Mouse (Mus musculus): ENCODE results near the gene Frrs1l. TPM values are rescaled to one million over a fixed set of nuclear protein-coding genes. Genes with fewer than 3 reads are reported as not detected.
A peak's percentile ranks its signal among the peaks of the same experiment; 100 is the strongest.

Frrs1l gene
- polyA plus RNA-seq, 1 experiment from 2014 or later = 0.33 TPM

GRCm38 (mm10) chr4:56957518-56957917, 32.7 kb downstream of the Frrs1l start:
- no peaks in the 10 kb centered on the region for H3K36me3 ChIP-seq (ENCODE audit: control insufficient read depth, insufficient read depth, low read length)
- H3K9me3 ChIP-seq (ENCODE audit: control insufficient read depth, low read length) = no peaks in the 10 kb centered on the region
- no peaks in the 10 kb centered on the region for H3K4me1 ChIP-seq (replicated peaks; ENCODE audit: control insufficient read depth, insufficient read depth, low read length)
- H3K27ac ChIP-seq (ENCODE audit: low read depth, low read length) = no peak overlapping the region
- WGBS = 41% methylated on average over 9 of the region's 9 CpGs
- H3K27me3 ChIP-seq (replicated peaks; ENCODE audit: control insufficient read depth, insufficient read depth, low read length) = no peaks in the 10 kb centered on the region
- H3K4me2 ChIP-seq = no peak overlapping the region
- DNase-seq (ENCODE audit: low spot score) (no peak), ATAC-seq (replicated peaks; ENCODE audit: low FRiP score) (no peak)
- H3K4me3 ChIP-seq (ENCODE audit: low read depth, low read length) = no peak overlapping the region
- H3K9ac ChIP-seq (ENCODE audit: low read depth, low read length) = no peak overlapping the region

GRCm38 (mm10) chr4:56953235-56953634, 37.0 kb downstream of the Frrs1l start:
- Histone ChIP-seq H3K9ac (ENCODE audit: low read depth, low read length) (no peak overlapping the region), H3K27ac (ENCODE audit: low read depth, low read length) (no peak overlapping the region), H3K4me1 (replicated peaks; ENCODE audit: control insufficient read depth, insufficient read depth, low read length) (no peaks in the 10 kb centered on the region), H3K36me3 (ENCODE audit: control insufficient read depth, insufficient read depth, low read length) (no peaks in the 10 kb centered on the region), H3K4me3 (ENCODE audit: low read depth, low read length) (no peak overlapping the region), H3K4me2 (no peak overlapping the region), H3K9me3 (ENCODE audit: control insufficient read depth, low read length) (no peaks in the 10 kb centered on the region), H3K27me3 (replicated peaks; ENCODE audit: control insufficient read depth, insufficient read depth, low read length) (no peaks in the 10 kb centered on the region)
- no peak for ATAC-seq (replicated peaks; ENCODE audit: low FRiP score)
- no peak for DNase-seq (ENCODE audit: low spot score)
- WGBS = 52% methylated on average over 6 of the region's 6 CpGs

- H3K9ac ChIP-seq (ENCODE audit: low read depth, low read length) = no peak overlapping the region
- no peak for ATAC-seq (replicated peaks; ENCODE audit: low FRiP score)
- H3K36me3 ChIP-seq (ENCODE audit: control insufficient read depth, insufficient read depth, low read length) = no peaks in the 10 kb centered on the region
- no peak for DNase-seq (ENCODE audit: low spot score)
- WGBS = 81% methylated on average over 3 of the region's 3 CpGs
- no peak overlapping the region for H3K4me3 ChIP-seq (ENCODE audit: low read depth, low read length)
- H3K4me1 ChIP-seq (replicated peaks; ENCODE audit: control insufficient read depth, insufficient read depth, low read length) = no peaks in the 10 kb centered on the region
- H3K27ac ChIP-seq (ENCODE audit: low read depth, low read length) = no peak overlapping the region
- no peaks in the 10 kb centered on the region for H3K27me3 ChIP-seq (replicated peaks; ENCODE audit: control insufficient read depth, insufficient read depth, low read length)
- H3K4me2 ChIP-seq = no peak overlapping the region
- no peaks in the 10 kb centered on the region for H3K9me3 ChIP-seq (ENCODE audit: control insufficient read depth, low read length)
Measured at GRCm38 (mm10) chr4:56951701-56952100, 38.5 kb downstream of the Frrs1l start.

- Histone ChIP-seq H3K4me3 (ENCODE audit: low read depth, low read length) (no peak overlapping the region), H3K27ac (ENCODE audit: low read depth, low read length) (no peak overlapping the region), H3K36me3 (ENCODE audit: control insufficient read depth, insufficient read depth, low read length) (no peaks in the 10 kb centered on the region), H3K9ac (ENCODE audit: low read depth, low read length) (no peak overlapping the region), H3K9me3 (ENCODE audit: control insufficient read depth, low read length) (no peaks in the 10 kb centered on the region), H3K4me1 (replicated peaks; ENCODE audit: control insufficient read depth, insufficient read depth, low read length) (peaks cover 11% of the 10 kb centered on the region), H3K4me2 (no peak overlapping the region), H3K27me3 (replicated peaks; ENCODE audit: control insufficient read depth, insufficient read depth, low read length) (no peaks in the 10 kb centered on the region)
- WGBS = 52% methylated on average over 6 of the region's 6 CpGs
- DNase-seq (ENCODE audit: low spot score) (no peak), ATAC-seq (replicated peaks; ENCODE audit: low FRiP score) (no peak)
Measured at GRCm38 (mm10) chr4:56949494-56949893, 40.7 kb downstream of the Frrs1l start.

- DNase-seq (ENCODE audit: low spot score) = peak; percentile 88
- under 1% methylated on average over 107 of the region's 107 CpGs for WGBS
- H3K27ac ChIP-seq (ENCODE audit: low read depth, low read length) = peak within 1 kb of the TSS; percentile 85
- peak within 1 kb of the TSS; percentile 95 for H3K4me2 ChIP-seq
- peaks cover 21% of the 10 kb centered on the region for H3K4me1 ChIP-seq (replicated peaks; ENCODE audit: control insufficient read depth, insufficient read depth, low read length)
- no peaks in the 10 kb centered on the region for H3K9me3 ChIP-seq (ENCODE audit: control insufficient read depth, low read length)
- no peaks in the 10 kb centered on the region for H3K36me3 ChIP-seq (ENCODE audit: control insufficient read depth, insufficient read depth, low read length)
- H3K9ac ChIP-seq (ENCODE audit: low read depth, low read length) = peak within 1 kb of the TSS; percentile 95
- H3K4me3 ChIP-seq (ENCODE audit: low read depth, low read length) = peak within 1 kb of the TSS; percentile 90
- peak; percentile 96 for ATAC-seq (replicated peaks; ENCODE audit: low FRiP score)
- no peaks in the 10 kb centered on the region for H3K27me3 ChIP-seq (replicated peaks; ENCODE audit: control insufficient read depth, insufficient read depth, low read length)
Measured at GRCm38 (mm10) chr4:56946641-56947640, 43.2 kb downstream of the Frrs1l start, which contains the start of gene Tmem245. Gene Tmem245, minus strand, starts transcription at chr4:56947437.

- no peak overlapping the region for H3K27ac ChIP-seq (ENCODE audit: low read depth, low read length)
- H3K4me3 ChIP-seq (ENCODE audit: low read depth, low read length) = peak overlapping the region; percentile 90
- H3K4me2 ChIP-seq = peak overlapping the region; percentile 95
- ATAC-seq (replicated peaks; ENCODE audit: low FRiP score) = no peak; the same call in 1 of the 2 replicates
- H3K36me3 ChIP-seq (ENCODE audit: control insufficient read depth, insufficient read depth, low read length) = no peaks in the 10 kb centered on the region
- peaks cover 26% of the 10 kb centered on the region for H3K4me1 ChIP-seq (replicated peaks; ENCODE audit: control insufficient read depth, insufficient read depth, low read length)
- peak overlapping the region; percentile 95 for H3K9ac ChIP-seq (ENCODE audit: low read depth, low read length)
- no peaks in the 10 kb centered on the region for H3K9me3 ChIP-seq (ENCODE audit: control insufficient read depth, low read length)
- H3K27me3 ChIP-seq (replicated peaks; ENCODE audit: control insufficient read depth, insufficient read depth, low read length) = no peaks in the 10 kb centered on the region
- DNase-seq (ENCODE audit: low spot score) = no peak
- 2% methylated on average over 14 of the region's 14 CpGs for WGBS
Measured at GRCm38 (mm10) chr4:56946180-56946579, 44.0 kb downstream of the Frrs1l start.

- Histone ChIP-seq H3K27me3 (replicated peaks; ENCODE audit: control insufficient read depth, insufficient read depth, low read length) (no peaks in the 10 kb centered on the region), H3K36me3 (ENCODE audit: control insufficient read depth, insufficient read depth, low read length) (no peaks in the 10 kb centered on the region), H3K9me3 (ENCODE audit: control insufficient read depth, low read length) (no peaks in the 10 kb centered on the region), H3K27ac (ENCODE audit: low read depth, low read length) (no peak overlapping the region), H3K9ac (ENCODE audit: low read depth, low read length) (no peak overlapping the region), H3K4me3 (ENCODE audit: low read depth, low read length) (no peak overlapping the region), H3K4me2 (no peak overlapping the region), H3K4me1 (replicated peaks; ENCODE audit: control insufficient read depth, insufficient read depth, low read length) (peaks cover 35% of the 10 kb centered on the region)
- ATAC-seq (replicated peaks; ENCODE audit: low FRiP score) (no peak), DNase-seq (ENCODE audit: low spot score) (no peak)
- 50% methylated on average over 4 of the region's 4 CpGs for WGBS
Measured at GRCm38 (mm10) chr4:56944286-56944685, 45.9 kb downstream of the Frrs1l start.

- H3K27ac ChIP-seq (ENCODE audit: low read depth, low read length) = no peak overlapping the region
- H3K36me3 ChIP-seq (ENCODE audit: control insufficient read depth, insufficient read depth, low read length) = 0 out of 2 replicates have a peak, but pooled peaks cover 2% of the 10 kb centered on the region
- no peak overlapping the region for H3K9ac ChIP-seq (ENCODE audit: low read depth, low read length)
- H3K9me3 ChIP-seq (ENCODE audit: control insufficient read depth, low read length) = no peaks in the 10 kb centered on the region
- ATAC-seq (replicated peaks; ENCODE audit: low FRiP score) = no peak
- peaks cover 35% of the 10 kb centered on the region for H3K4me1 ChIP-seq (replicated peaks; ENCODE audit: control insufficient read depth, insufficient read depth, low read length)
- 73% methylated on average over 1 of the region's 1 CpGs for WGBS
- no peak overlapping the region for H3K4me3 ChIP-seq (ENCODE audit: low read depth, low read length)
- no peak overlapping the region for H3K4me2 ChIP-seq
- no peak for DNase-seq (ENCODE audit: low spot score)
- H3K27me3 ChIP-seq (replicated peaks; ENCODE audit: control insufficient read depth, insufficient read depth, low read length) = no peaks in the 10 kb centered on the region
Measured at GRCm38 (mm10) chr4:56943258-56943657, 46.9 kb downstream of the Frrs1l start.

Data from liver, embryonic 11.5 days (tissue).